Mouse (Mus musculus) adrenal gland, postnatal 36 days (tissue): ENCODE measurements around the gene Ccr1l1. TPM values are rescaled to one million over a fixed set of nuclear protein-coding genes. Genes with fewer than 3 reads are reported as not detected.

Experiments
- DNase-seq, 2 experiments: peaks; one replicate each; pipeline ENCODE4 v3.0.0; 2021; ENCODE audit warnings: mixed read lengths in 1 of 2
- total RNA-seq, 2 experiments: library from RNA; stranded (reverse); gene quantifications; 2 replicates each; pipeline ENCODE4 v1.2.3; 2021

The Ccr1l1 gene
- total RNA-seq, 2 experiments from 2014 or later: not detected

DNA sequence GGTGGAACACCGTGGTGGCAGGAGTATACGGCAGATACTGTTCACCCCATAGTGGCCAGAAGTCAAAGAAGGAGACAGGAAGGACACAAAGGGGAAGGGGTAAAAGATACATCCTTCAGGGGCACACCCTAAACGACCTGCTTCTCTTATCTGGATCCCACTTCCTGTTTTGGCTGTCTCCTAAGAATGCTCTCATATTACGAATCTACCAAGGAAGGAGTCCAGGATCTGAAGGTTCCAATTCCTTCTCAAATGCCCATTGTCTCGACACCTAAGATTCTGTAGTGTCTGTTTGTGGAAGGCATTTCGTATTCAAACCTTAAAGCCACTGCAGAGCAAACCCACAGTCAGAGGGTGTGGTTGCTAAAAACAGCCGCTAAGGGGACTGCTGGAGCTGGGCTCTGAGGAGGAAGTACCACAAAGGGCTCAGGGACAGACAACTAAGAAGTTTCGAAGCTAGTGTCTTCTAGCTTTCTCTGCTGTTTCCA lies 49.4 kb downstream of the Ccr1l1 start:
- DNase-seq: no peak

DNA sequence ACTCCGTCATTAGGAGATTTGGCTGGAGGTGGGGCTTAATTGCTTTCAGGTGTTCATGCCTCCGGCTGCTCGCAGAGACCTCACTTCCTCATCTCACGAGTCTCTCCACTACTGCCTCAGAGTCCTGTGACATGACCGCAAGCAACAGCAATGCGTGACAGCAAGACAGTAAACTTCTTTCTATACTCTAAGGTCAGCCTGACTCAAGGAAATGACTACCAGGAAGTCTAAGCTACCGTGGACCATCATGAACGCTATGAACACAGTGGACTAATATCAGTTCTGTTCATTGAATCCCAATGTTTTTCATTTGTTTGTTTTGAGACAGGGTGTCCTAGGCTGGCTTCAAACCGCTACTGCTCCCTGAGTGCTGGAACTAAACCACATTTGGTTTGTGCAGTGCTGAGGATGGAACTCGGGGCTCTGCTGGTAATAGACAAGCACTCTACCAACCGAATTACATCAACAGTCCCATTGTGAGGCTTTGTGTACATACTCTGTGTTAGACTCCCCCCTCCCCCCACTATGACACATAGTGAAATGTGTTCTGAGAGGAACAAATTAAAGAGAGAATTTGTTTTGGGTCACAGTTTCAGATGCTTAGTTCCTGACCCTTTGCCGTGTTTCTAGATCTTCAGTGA lies 50.0 kb downstream of the Ccr1l1 start:
- no peak for DNase-seq

DNA sequence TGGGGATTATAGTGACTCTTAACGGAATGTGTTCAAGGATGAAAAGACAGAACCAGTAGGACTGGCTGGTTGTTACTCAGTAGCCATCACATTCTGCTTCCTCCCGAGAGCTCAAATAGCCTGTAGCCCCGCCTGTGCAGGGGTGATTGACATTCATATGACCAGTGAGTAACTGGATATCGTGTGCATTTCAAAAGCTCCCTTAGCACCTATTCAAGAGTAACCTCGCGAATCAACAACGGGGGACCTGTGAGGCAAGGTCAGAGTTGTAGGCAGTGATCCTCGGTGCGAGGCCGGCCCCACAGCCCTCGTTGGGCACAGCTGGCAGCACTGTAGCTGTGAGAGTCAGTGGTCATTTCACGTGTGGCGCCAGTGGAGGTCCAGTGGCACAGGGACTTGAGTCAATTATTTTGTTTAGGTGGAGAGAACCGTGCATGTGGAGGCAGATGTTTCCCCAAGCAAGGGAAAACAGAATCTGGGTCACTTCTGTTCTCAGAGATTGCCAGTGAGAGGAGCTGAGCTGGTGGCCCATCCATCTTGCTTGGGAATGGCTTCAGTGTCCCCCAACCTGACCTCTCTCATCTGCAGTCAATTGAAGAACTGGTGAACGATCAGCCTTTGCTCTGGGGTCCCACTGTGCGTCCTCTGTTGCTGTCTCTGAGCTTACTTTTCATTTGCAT lies 50.8 kb downstream of the Ccr1l1 start:
- no peak for DNase-seq

Other genes with a start within 250 kb of the Ccr1l1 start
- under 1 TPM in 1 of 2 experiments, not detected in 1; 0.17 TPM for gene Cxcr6, start 171.9 kb downstream of the Ccr1l1 start, total RNA-seq
- 10 to 100 TPM; 36.3 to 51.6 TPM for gene Fyco1, start 126.5 kb downstream of the Ccr1l1 start, total RNA-seq
- gene Xcr1, start 116.4 kb downstream of the Ccr1l1 start, total RNA-seq: under 1 TPM in 1 of 2 experiments, not detected in 1; 0.10 TPM
- gene Ccr1, start 9.7 kb downstream of the Ccr1l1 start, total RNA-seq: 1 to 10 TPM; 1.3 to 1.5 TPM
- gene Ccr3, start 43.6 kb upstream of the Ccr1l1 start, total RNA-seq: under 1 TPM in 1 of 2 experiments, not detected in 1; 0.10 TPM
- 1 to 10 TPM; 1.7 to 2.1 TPM for gene Ccr2, start 123.5 kb upstream of the Ccr1l1 start, total RNA-seq
- gene Ccr5, start 143.1 kb upstream of the Ccr1l1 start, total RNA-seq: 1 to 10 TPM; 3.3 to 3.5 TPM